Mouse (Mus musculus) olfactory bulb, adult 2 months (tissue): ENCODE results near the gene Ccdc130. TPM values are rescaled to one million over a fixed set of nuclear protein-coding genes. Genes with fewer than 3 reads are reported as not detected.
"Not testable (repeated sequence)": the region's sequence is repeated elsewhere in the genome, so short reads cannot be mapped to it uniquely, and the experiment has no call there.

Experiments
- H3K27ac ChIP-seq: fragments of 200-500 bp; 2 replicates; pipeline ENCODE4 v1.5.1; 2012; ENCODE audit warnings: low read depth, low read length; ENCODE audit not compliant: insufficient read depth
- H3K4me1 ChIP-seq: fragments of 200-500 bp; 2 replicates; pipeline ENCODE4 v1.6.1; 2012; ENCODE audit warnings: low read length; ENCODE audit not compliant: control insufficient read depth, insufficient read depth
- H3K4me3 ChIP-seq: fragments of 200-500 bp; 2 replicates; pipeline ENCODE4 v1.5.1; 2012; ENCODE audit warnings: mild to moderate bottlenecking, low read depth, low read length, moderate library complexity; ENCODE audit not compliant: insufficient read depth
- CTCF ChIP-seq: fragments of 200-500 bp; IDR thresholded peaks from 2 replicates; pipeline ENCODE4 v1.5.1; 2012; ENCODE audit warnings: low read depth, mild to moderate bottlenecking, low read length, moderate library complexity; ENCODE audit not compliant: insufficient read depth
- POLR2A ChIP-seq: fragments of 200-500 bp; IDR thresholded peaks from 2 replicates; pipeline ENCODE4 v1.6.1; 2012; ENCODE audit warnings: mild to moderate bottlenecking, low read depth, low read length, moderate library complexity; ENCODE audit not compliant: insufficient read depth
- WGBS: fragments of 180-500 bp; shearing (Covaris S2); methylation state at CpG from one replicate; pipeline ENCODE4 v1.1.7; 2018; 5-methylcytosine and 5-hydroxymethylcytosine counted together
- polyA plus RNA-seq: library from polyadenylated mRNA; stranded (reverse); fragments of >200 nt; gene quantifications from 2 replicates; pipeline ENCODE4 v1.2.4, GENCODE M21; 2012; ENCODE audit warnings: low replicate concordance; ENCODE audit not compliant: missing spikeins, insufficient read depth, insufficient read length

The Ccdc130 gene
- polyA plus RNA-seq, result not detected in 2 replicates

DNA sequence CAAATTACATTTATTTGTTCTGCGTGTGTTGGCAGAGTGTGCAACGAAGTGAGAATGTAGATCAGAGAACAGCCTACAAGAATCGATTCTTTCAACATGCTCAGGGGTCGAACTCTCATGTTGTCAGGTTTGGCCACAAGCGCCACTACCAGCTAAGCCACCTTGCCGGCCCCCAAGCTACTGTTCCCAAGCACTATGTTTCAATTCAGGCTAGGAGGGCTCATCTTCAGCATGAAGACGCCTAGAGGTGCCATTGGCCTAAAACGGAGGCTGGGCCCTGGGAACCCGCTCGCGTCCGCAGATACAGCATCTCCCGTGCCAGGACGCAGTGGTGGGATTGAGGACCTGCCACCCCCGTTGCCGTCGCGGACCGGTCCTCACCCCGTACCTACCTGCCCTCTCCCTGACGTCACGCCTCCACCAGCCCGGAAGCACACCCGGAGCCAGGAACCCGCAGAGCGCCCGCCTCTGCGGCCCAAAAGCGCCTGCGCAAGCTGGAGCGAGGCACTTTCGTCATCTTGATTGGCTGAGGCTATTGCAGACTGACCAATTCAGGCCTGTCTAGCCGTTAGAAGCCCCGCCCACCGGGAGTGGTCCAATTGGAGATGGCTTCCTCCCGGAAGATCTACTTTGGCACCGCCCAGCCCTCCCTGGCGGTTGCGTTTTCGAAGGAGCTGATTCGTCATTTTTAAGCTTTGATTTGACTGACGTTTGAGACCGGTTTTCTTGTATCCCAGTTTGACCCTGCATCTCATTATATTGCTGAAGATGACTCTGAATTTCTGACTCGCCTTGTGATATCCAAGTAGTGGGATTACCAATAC, at the start of gene Ccdc130:
Gene Ccdc130, minus strand, starts transcription at position 431 of the 824 bp plus-strand sequence.
- TF ChIP-seq POLR2A (peak; percentile 86), CTCF (no peak)
- Histone ChIP-seq H3K4me3 (peak within 1 kb of the TSS; percentile 74), H3K4me1 (peaks cover 3% of the 10 kb centered on the region), H3K27ac (peak within 1 kb of the TSS; percentile 40)
- WGBS, result under 1% methylated on average over 44 of the region's 44 CpGs

DNA sequence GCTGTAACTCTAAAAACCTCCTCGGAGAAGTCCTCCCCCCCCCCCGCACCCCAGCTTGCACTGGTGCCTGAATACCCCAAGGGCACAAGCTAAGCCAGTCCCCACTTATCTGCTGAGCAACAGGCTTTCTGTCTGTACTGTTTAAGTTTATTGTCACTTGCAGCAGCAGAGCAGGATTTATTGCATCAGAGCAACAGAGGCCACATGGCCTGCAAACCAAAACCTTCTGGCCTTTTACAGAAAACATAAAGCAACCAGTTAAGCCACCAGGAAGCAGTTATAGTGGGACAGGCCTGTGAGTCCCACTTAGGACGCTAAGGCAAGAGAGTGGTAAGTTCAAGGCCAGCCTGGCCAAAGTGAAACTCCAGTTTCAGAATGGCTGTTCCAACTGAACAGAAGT, 38.2 kb upstream of the Ccdc130 start:
- WGBS, result 67% methylated on average over 3 of the region's 3 CpGs
- TF ChIP-seq CTCF, result no peak
- TF ChIP-seq POLR2A, result no peak
- Histone ChIP-seq H3K4me1 (peaks cover 8% of the 10 kb centered on the region), H3K27ac (no peak overlapping the region), H3K4me3 (no peak overlapping the region)

DNA sequence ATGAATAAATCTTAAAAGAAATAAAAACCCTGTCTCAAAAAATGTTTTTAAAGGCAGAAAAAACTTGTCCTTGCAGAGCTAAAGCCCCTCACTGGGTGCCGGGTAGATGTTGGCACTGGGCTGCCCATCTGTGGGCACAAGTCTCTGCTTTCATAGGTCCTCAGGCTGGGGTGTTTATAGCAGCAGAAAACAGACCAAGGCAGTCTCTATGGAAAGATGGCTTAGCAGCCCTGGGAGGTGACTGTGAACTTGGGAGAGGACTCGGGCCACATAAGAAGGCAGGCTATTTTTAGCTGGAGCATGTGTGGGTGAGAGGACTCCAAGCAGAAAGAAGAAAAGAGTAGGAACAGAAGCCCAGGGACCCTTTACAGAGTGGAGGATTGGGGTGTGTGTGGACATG, 33.8 kb upstream of the Ccdc130 start:
- WGBS, result 44% methylated on average over 2 of the region's 2 CpGs
- H3K4me3 ChIP-seq, result no peak overlapping the region
- H3K4me1 ChIP-seq, result peaks cover 8% of the 10 kb centered on the region
- H3K27ac ChIP-seq, result no peak overlapping the region
- TF ChIP-seq CTCF, result no peak
- no peak for TF ChIP-seq POLR2A

DNA sequence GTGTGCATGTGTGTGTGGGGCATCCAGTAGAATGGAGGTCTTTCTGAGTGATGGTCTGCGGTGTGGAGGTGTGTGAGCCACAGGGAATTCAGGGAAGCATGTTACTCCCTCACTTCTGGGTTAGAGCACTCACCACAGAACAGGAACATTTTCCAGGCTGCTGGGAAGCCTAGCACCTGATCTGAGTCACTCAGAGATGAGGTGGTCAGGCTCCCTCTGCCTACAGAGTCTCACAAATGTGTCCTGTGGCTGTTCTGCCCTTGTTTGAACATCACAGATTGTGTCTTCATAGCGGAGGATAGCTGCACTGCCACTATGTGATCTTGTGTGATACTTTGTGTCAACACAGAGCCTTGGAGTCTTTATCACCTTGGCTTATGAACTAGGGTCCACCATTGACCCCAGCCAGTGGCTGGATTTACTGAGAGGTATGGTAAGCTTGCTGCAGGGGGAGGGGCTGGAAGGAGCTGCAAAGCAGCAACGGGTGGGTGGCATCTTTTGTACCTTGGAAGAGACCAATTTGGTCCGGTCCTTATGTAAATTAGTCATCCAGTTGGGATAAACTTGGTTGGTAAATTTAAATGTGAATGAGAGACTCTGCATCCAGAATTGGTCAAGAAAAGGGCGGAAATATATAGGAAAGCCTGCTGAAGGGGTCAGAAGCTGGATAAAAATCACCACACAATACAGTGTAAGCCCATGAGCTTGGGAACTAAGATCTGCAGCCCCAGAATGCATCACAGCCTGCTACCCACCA, 27.0 kb upstream of the Ccdc130 start:
- Histone ChIP-seq H3K27ac (no peak overlapping the region), H3K4me3 (no peak overlapping the region), H3K4me1 (no peaks in the 10 kb centered on the region; the same call in 1 of the 2 replicates)
- 53% methylated on average over 5 of the region's 5 CpGs for WGBS
- TF ChIP-seq CTCF (no peak), POLR2A (no peak)

DNA sequence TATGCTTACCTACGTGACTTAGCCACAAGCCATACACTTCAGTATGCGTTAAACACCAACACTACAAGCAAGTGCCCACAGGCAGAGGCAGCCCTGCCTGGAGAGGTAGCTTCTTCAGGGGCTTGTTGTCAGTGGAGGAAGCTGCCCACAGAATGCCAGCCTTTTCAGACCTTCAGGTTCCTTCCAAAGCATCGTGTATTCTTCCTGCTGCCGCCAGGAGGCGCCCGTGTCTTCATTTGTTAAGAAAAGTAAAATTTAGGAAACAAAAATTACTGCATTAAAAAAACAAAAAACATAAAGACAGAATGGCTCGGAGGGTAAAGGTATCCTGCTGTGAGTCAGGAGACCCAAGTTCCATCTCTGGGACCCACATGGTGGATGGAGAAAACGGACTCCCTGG, 21.5 kb upstream of the Ccdc130 start:
- no peak overlapping the region for H3K27ac ChIP-seq
- 27% methylated on average over 8 of the region's 8 CpGs for WGBS
- no peak overlapping the region for H3K4me3 ChIP-seq
- TF ChIP-seq CTCF (peak; percentile 51), POLR2A (no peak)
- peaks cover 4% of the 10 kb centered on the region; the same call in 1 of the 2 replicates for H3K4me1 ChIP-seq

DNA sequence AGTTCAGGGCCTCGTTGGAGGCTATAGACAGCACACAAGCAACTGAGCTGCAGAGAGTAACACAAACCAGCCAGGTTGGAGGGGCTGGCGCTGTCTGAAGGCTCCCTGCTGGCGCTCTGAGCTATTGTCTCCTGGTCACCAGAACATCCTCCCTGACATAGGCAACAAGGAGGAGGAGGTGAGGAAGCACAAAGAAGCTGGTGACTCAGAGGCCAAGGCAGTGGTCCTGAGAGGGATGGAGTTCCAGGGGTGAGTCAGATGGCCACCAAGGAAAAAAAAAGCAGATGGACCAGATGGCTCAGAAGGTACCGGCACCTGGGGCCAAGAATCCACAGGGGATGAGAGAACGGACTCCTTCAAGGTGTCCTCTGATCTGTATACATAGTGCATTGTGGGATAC, 20.9 kb upstream of the Ccdc130 start:
- Histone ChIP-seq H3K4me3 (no peak overlapping the region), H3K4me1 (peaks cover 4% of the 10 kb centered on the region; the same call in 1 of the 2 replicates), H3K27ac (no peak overlapping the region)
- 66% methylated on average over 5 of the region's 5 CpGs for WGBS
- TF ChIP-seq POLR2A (no peak), CTCF (no peak)

DNA sequence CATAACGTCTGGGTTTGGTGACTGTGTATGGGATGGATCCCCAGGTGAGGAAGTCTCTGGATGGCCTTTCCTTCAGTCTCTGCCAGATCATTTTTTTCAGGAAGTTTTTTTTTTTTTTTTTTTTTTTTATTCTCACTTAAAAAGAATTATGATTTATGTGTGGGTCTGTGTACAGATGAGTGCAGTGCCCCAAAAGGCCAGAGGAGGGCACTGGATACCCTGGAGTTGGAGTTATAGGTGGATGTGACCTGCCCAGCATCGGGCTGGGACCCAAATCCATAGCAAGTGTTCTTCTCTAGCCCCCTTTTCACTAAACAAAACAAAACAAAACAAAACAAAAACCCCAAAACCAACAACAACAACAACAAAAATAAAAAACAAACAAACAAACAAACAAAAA, 18.7 kb upstream of the Ccdc130 start:
- 59% methylated on average over 2 of the region's 2 CpGs for WGBS
- H3K4me3 ChIP-seq, result no peak overlapping the region
- peaks cover 11% of the 10 kb centered on the region for H3K4me1 ChIP-seq
- H3K27ac ChIP-seq, result no peak overlapping the region
- no peak for TF ChIP-seq POLR2A
- TF ChIP-seq CTCF, result no peak

DNA sequence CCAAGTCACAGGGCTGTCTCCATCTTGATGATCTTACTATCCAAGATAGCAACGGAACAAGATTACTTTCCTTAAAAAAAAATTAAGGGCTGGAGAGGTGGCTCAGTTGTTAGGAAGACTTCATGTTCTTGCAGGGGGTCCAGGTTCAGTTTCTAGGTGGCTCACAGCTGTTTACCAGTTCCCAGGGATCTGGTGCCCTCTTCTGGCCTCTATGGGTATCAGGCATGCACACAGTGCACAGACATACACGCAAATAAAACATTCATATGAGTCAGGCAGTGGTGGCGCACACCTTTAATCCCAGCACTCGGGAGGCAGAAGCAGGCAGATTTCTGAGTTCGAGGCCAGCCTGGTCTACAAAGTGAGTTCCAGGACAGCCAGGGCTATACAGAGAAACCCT, 15.5 kb upstream of the Ccdc130 start:
- H3K4me3 ChIP-seq, H3K4me1 ChIP-seq, H3K27ac ChIP-seq: not testable (repeated sequence)
- WGBS, result 53% methylated on average over 5 of the region's 5 CpGs

DNA sequence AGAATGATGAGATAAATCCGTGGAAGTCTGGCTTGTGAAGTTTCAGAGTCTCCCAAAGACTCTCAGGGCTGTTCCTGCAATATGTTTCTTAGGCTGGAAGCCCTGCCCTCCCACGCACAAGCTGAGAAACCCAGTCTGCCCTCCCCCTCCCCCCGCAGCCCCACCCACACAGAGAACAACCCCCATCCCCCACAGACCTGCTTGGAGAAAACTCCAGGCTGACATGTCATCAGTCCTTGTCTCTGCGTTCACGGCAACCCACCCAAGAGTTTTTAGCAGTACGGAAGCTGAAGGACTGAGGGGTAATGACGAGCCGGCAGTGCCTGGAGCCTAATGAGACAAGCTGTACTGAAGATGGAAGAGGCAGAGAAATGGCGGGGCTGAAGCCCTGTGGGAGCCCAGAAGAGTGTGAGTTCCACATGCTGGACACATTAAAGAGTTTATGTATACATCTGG, 14.5 kb upstream of the Ccdc130 start:
- TF ChIP-seq POLR2A (no peak), CTCF (no peak)
- Histone ChIP-seq H3K4me3 (no peak overlapping the region), H3K27ac (no peak overlapping the region), H3K4me1 (peaks cover 9% of the 10 kb centered on the region)
- WGBS, result 22% methylated on average over 9 of the region's 9 CpGs
